Mouse (Mus musculus) neural tube, embryonic 11.5 days (tissue): Measurements from ENCODE around the gene Usp17lb. TPM values are rescaled to one million over a fixed set of nuclear protein-coding genes. Genes with fewer than 3 reads are reported as not detected.
"Not testable (repeated sequence)": the region's sequence is repeated elsewhere in the genome, so short reads cannot be mapped to it uniquely, and the experiment has no call there.

Source experiments
- ATAC-seq: fragments of 200-750 bp; cut with Nextera tagmentation; 2 replicates; pipeline ENCODE4 v1.8.0; 2017; ENCODE audit warnings: moderate number of reproducible peaks, mild to moderate bottlenecking, moderate TSS enrichment, moderate library complexity; ENCODE audit not compliant: insufficient read depth, low FRiP score, low TSS enrichment
- DNase-seq: peaks from one replicate; pipeline ENCODE4 v3.0.0-alpha.2; 2015; ENCODE audit warnings: low spot score
- H3K27ac ChIP-seq: fragments of 300-500 bp; sonication (generic); 2 replicates; pipeline ENCODE4 v1.5.1; 2014; ENCODE audit warnings: low read depth, mild to moderate bottlenecking, low read length
- H3K27me3 ChIP-seq: fragments of 300-500 bp; sonication (generic); 2 replicates; pipeline ENCODE4 v1.6.1; 2014; ENCODE audit warnings: mild to moderate bottlenecking, low read length, mixed read lengths; ENCODE audit not compliant: control insufficient read depth, insufficient read depth
- H3K36me3 ChIP-seq: fragments of 300-500 bp; sonication (generic); 2 replicates; pipeline ENCODE4 v1.6.1; 2014; ENCODE audit warnings: mild to moderate bottlenecking, low read length, moderate library complexity, mixed read lengths; ENCODE audit not compliant: control insufficient read depth, insufficient read depth
- H3K4me1 ChIP-seq: fragments of 300-500 bp; sonication (generic); 2 replicates; pipeline ENCODE4 v1.6.1; 2014; ENCODE audit warnings: low read length, mixed read lengths; ENCODE audit not compliant: control insufficient read depth, insufficient read depth
- H3K4me2 ChIP-seq: fragments of 300-500 bp; sonication (generic); 2 replicates; pipeline ENCODE4 v1.6.1; 2014; ENCODE audit warnings: low read depth, mild to moderate bottlenecking, moderate library complexity
- H3K4me3 ChIP-seq: fragments of 300-500 bp; sonication (generic); 2 replicates; pipeline ENCODE4 v1.5.1; 2014; ENCODE audit warnings: low read depth, low read length
- H3K9ac ChIP-seq: fragments of 300-500 bp; sonication (generic); 2 replicates; pipeline ENCODE4 v1.6.1; 2014; ENCODE audit warnings: mild to moderate bottlenecking, low read length
- H3K9me3 ChIP-seq: fragments of 300-500 bp; sonication (generic); 2 replicates; pipeline ENCODE4 v1.6.1; 2016; ENCODE audit warnings: low read length; ENCODE audit not compliant: control insufficient read depth
- WGBS: fragments of 180-500 bp; shearing (Covaris S2); extraction: QIAGEN DNeasy Blood & Tissue Kit; methylation state at CpG from one replicate; pipeline ENCODE4 v1.1.7; 2014; 5-methylcytosine and 5-hydroxymethylcytosine counted together
- polyA plus RNA-seq: library from polyadenylated mRNA; unstranded; fragments of >200 nt; fragmentation: Nextera tagmentation; extraction: Ambion mirVana; gene quantifications from 2 replicates; pipeline ENCODE4 v1.2.1, GENCODE M21; 2014

The Usp17lb gene
- not detected in 2 replicates for polyA plus RNA-seq

DNA sequence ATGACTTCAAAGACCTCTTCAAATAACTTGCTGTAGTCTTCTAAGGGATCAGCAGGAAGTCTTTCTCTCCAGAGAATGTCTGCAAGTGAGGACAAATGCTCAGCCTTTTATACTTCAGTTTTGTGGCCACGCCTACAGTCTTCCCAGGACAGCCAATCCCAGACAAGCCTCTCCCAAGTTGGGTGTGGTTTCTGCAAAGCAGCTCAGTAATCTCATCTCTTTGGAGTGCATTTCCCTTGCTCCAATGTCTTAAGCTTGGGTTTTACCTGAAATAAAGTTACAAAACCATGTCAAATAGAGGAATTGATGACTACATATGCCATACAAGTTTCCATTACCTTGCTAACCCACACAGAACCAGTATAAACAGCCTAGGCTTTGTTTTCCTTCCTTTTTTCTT lies at the start of gene Usp17lb:
TSS of gene Usp17lb (minus strand) at position 101 of the 400 bp plus-strand sequence.
- no peak within 1 kb of the TSS for H3K4me3 ChIP-seq
- no peaks in the 10 kb centered on the region for H3K4me1 ChIP-seq
- no peak within 1 kb of the TSS for H3K4me2 ChIP-seq
- H3K27me3 ChIP-seq = no peaks in the 10 kb centered on the region
- H3K9ac ChIP-seq = no peak within 1 kb of the TSS
- H3K9me3 ChIP-seq = no peaks in the 10 kb centered on the region
- no peaks in the 10 kb centered on the region for H3K36me3 ChIP-seq
- no peak for ATAC-seq
- H3K27ac ChIP-seq = no peak within 1 kb of the TSS
- WGBS = 67% methylated on average over 1 of the region's 1 CpGs
- DNase-seq = no peak

DNA sequence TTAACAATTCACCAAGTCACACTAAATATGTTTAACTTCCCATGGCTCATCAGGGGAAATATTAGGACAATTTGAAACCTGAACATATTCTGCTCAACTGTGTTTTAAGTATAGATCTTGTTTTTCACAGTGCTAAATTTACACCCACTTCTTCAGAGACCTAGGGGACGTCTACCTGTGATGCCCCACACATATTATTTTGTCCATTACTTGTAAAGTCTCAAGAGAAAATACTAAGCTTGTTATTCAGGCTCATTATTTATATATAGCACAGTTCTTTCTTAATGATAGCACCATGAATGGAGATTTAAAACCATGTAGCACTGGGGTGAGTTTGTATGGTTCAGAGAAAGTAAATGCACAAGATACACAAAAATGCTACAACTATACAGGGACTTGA lies 35.3 kb upstream of the Usp17lb start, which contains the start of gene Olfr665:
TSS of gene Olfr665 (plus strand) at position 301 of the 400 bp plus-strand sequence.
- H3K4me1 ChIP-seq = no peaks in the 10 kb centered on the region
- no peak within 1 kb of the TSS for H3K4me2 ChIP-seq
- no peak for DNase-seq
- H3K9me3 ChIP-seq = no peaks in the 10 kb centered on the region
- H3K27ac ChIP-seq = no peak within 1 kb of the TSS
- no peak within 1 kb of the TSS for H3K4me3 ChIP-seq
- no peak for ATAC-seq
- no peaks in the 10 kb centered on the region for H3K27me3 ChIP-seq
- H3K36me3 ChIP-seq = no peaks in the 10 kb centered on the region
- 39% methylated on average over 1 of the region's 1 CpGs for WGBS
- H3K9ac ChIP-seq = no peak within 1 kb of the TSS

- Histone ChIP-seq H3K4me1 (no peaks in the 10 kb centered on the region), H3K4me2 (no peak overlapping the region)
These were observed 19.0 kb upstream of the Usp17lb start for GRCm38 (mm10) chr7:104861381-104861780.

DNA sequence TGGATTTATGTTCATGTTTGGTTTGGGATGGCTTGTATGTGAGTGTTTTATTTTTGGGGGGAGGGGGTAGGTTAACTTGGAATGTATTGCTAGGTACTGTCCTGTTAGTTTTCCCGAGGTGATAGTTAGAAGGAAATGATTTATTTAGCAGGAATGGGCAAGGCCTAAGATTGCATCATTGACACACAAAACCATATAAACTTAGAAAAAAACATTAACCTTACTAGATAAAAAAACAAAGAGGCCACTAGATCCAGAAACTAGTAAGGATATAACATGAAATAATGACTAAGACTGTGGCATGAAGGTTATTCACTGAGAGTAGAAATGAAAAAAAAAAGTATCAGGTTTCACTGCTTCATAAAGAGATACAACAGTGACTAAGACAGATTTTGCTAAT lies 15.3 kb upstream of the Usp17lb start:
- 83% methylated on average over 1 of the region's 1 CpGs for WGBS

More at GRCm38 (mm10) chr7:104861381-104861780, 19.0 kb upstream of the Usp17lb start:
- no peak for DNase-seq
- no peaks in the 10 kb centered on the region for H3K36me3 ChIP-seq
- no peaks in the 10 kb centered on the region for H3K27me3 ChIP-seq
- H3K27ac ChIP-seq = no peak overlapping the region
- no peak overlapping the region for H3K9ac ChIP-seq
- no peak overlapping the region for H3K4me3 ChIP-seq
- 93% methylated on average over 3 of the region's 3 CpGs for WGBS
- H3K9me3 ChIP-seq = no peaks in the 10 kb centered on the region
- ATAC-seq = no peak

GRCm38 (mm10) chr7:104856709-104857108 lies 14.3 kb upstream of the Usp17lb start, which contains the start of gene Usp17la:
TSS of gene Usp17la (plus strand) at chr7:104857009.
- WGBS = 78% methylated on average over 2 of the region's 2 CpGs
- not testable (repeated sequence) for ATAC-seq

More for the DNA sequence above, 15.3 kb upstream of the Usp17lb start:
- H3K9ac ChIP-seq = no peak overlapping the region
- no peak overlapping the region for H3K27ac ChIP-seq
- H3K36me3 ChIP-seq = no peaks in the 10 kb centered on the region
- no peaks in the 10 kb centered on the region for H3K9me3 ChIP-seq
- ATAC-seq (no peak), DNase-seq (no peak)
- no peak overlapping the region for H3K4me3 ChIP-seq
- H3K27me3 ChIP-seq = no peaks in the 10 kb centered on the region
- no peaks in the 10 kb centered on the region for H3K4me1 ChIP-seq
- no peak overlapping the region for H3K4me2 ChIP-seq

GRCm38 (mm10) chr7:104855248-104855750 lies 12.9 kb upstream of the Usp17lb start:
- Histone ChIP-seq H3K27ac (no peak overlapping the region), H3K4me1 (no peaks in the 10 kb centered on the region), H3K36me3 (no peaks in the 10 kb centered on the region), H3K27me3 (no peaks in the 10 kb centered on the region), H3K4me3 (no peak overlapping the region), H3K9ac (no peak overlapping the region), H3K4me2 (no peak overlapping the region), H3K9me3 (no peaks in the 10 kb centered on the region)
- no peak for DNase-seq
- WGBS = 90% methylated on average over 3 of the region's 3 CpGs
- no peak for ATAC-seq

More at GRCm38 (mm10) chr7:104856709-104857108, 14.3 kb upstream of the Usp17lb start, which contains the start of gene Usp17la:
- not testable (repeated sequence) for H3K9ac ChIP-seq, H3K27me3 ChIP-seq, H3K36me3 ChIP-seq, DNase-seq, H3K9me3 ChIP-seq, H3K4me3 ChIP-seq, H3K27ac ChIP-seq, H3K4me2 ChIP-seq, H3K4me1 ChIP-seq

DNA sequence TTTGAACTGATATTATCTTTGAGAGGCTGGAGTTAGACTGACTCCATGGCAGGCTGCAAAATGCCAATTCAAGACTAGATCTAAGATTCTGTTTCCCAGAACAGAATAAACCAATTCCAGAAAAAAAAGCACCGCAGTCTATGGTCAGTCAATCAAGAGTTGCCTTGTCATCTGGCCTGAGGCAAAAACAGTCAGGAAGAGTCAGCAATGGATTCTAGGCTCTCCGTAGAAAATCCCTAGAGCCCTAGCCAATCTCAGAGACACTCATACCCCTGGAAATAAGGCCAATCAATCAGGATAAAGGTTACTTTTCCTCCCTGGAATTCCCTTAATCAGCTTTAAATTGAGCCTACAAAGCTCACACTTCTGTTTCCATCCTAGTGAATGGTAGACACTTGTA lies 9.1 kb upstream of the Usp17lb start:
- H3K27me3 ChIP-seq, H3K4me2 ChIP-seq, H3K36me3 ChIP-seq, H3K9ac ChIP-seq, DNase-seq, H3K9me3 ChIP-seq, ATAC-seq, H3K27ac ChIP-seq, H3K4me3 ChIP-seq, H3K4me1 ChIP-seq: not testable (repeated sequence)
- WGBS = 79% methylated on average over 2 of the region's 2 CpGs

DNA sequence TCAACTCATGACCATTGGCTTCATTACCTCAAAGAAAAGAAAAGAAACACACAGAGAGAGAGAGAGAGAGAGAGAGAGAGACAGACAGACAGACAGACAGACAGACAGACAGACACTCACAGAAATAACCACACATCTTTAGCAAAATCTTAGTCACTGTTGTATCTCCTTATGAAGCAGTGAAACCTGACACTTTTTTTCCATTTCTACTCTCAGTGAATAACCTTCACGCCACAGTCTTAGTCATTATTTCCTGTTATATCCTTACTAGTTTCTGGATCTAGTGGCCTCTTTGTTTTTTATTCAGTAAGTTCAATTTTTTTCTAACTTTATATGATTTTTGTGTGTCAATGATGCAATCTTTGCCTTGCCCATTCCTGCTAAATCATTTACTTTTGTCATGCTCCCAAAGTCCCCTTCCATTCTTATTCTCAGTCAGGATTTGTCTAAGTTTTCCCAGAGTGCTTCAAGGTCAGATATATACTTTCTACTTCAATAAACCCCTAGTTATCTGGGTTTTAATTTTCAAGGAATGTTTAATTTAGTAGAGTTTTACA lies 1.4 kb upstream of the Usp17lb start:
- Histone ChIP-seq H3K27ac (no peak overlapping the region), H3K9ac (no peak overlapping the region), H3K36me3 (no peaks in the 10 kb centered on the region), H3K9me3 (no peaks in the 10 kb centered on the region), H3K4me2 (no peak overlapping the region), H3K27me3 (no peaks in the 10 kb centered on the region), H3K4me3 (no peak overlapping the region), H3K4me1 (no peaks in the 10 kb centered on the region)
- WGBS = 76% methylated on average over 1 of the region's 1 CpGs
- DNase-seq = no peak
- no peak for ATAC-seq

GRCm38 (mm10) chr7:104810335-104810734 lies 32.1 kb downstream of the Usp17lb start:
- 81% methylated on average over 8 of the region's 8 CpGs for WGBS
- H3K9me3 ChIP-seq, ATAC-seq, H3K4me3 ChIP-seq, DNase-seq, H3K4me1 ChIP-seq, H3K27me3 ChIP-seq, H3K27ac ChIP-seq, H3K4me2 ChIP-seq, H3K36me3 ChIP-seq, H3K9ac ChIP-seq: not testable (repeated sequence)
